Mouse (Mus musculus) embryonic facial prominence, embryonic 10.5 days (tissue): ENCODE results near the gene Fxr2. TPM values are rescaled to one million over a fixed set of nuclear protein-coding genes. Genes with fewer than 3 reads are reported as not detected.

ENCODE experiments used
- DNase-seq: peaks from one replicate; pipeline ENCODE4 v3.0.0-alpha.2; 2017; ENCODE audit warnings: low spot score
- H3K27ac ChIP-seq: fragments of 300-500 bp; sonication (generic); replicated peaks from 2 replicates; pipeline ENCODE4 v1.5.1; 2016; ENCODE audit warnings: mild to moderate bottlenecking
- H3K27me3 ChIP-seq: fragments of 300-500 bp; sonication (generic); replicated peaks from 2 replicates; pipeline ENCODE4 v1.6.1; 2016; ENCODE audit warnings: low read depth, mild to moderate bottlenecking; ENCODE audit not compliant: poor library complexity, severe bottlenecking
- H3K36me3 ChIP-seq: fragments of 300-500 bp; sonication (generic); replicated peaks from 2 replicates; pipeline ENCODE4 v1.6.1; 2016; ENCODE audit warnings: mild to moderate bottlenecking, moderate library complexity
- H3K4me1 ChIP-seq: fragments of 300-500 bp; sonication (generic); 2 replicates; pipeline ENCODE4 v1.6.1; 2016
- H3K4me3 ChIP-seq: fragments of 300-500 bp; sonication (generic); 2 replicates; pipeline ENCODE4 v1.5.1; 2016; ENCODE audit warnings: mild to moderate bottlenecking, moderate library complexity
- H3K9me3 ChIP-seq: fragments of 300-500 bp; sonication (generic); 2 replicates; pipeline ENCODE4 v1.6.1; 2016; ENCODE audit warnings: mild to moderate bottlenecking
- WGBS: fragments of 180-500 bp; shearing (Covaris S2); methylation state at CpG from one replicate; pipeline ENCODE4 v1.1.7; 2016; 5-methylcytosine and 5-hydroxymethylcytosine counted together
- polyA plus RNA-seq: library from polyadenylated mRNA; unstranded; fragments of >200 nt; fragmentation: Nextera tagmentation; extraction: Ambion mirVana; gene quantifications from 2 replicates; pipeline ENCODE4 v1.2.1, GENCODE M21; 2016

Fxr2 gene
- polyA plus RNA-seq, 1 experiment from 2014 or later = 45.5 TPM

- Histone ChIP-seq H3K9me3 (no peaks in the 10 kb centered on the region), H3K36me3 (peaks cover 73% of the 10 kb centered on the region), H3K27me3 (no peaks in the 10 kb centered on the region), H3K27ac (0 out of 2 replicates have a peak overlapping the region, but pooled peaks have one; percentile 3), H3K4me3 (peak overlapping the region; percentile 26), H3K4me1 (peaks cover 42% of the 10 kb centered on the region)
- peak; percentile 30 for DNase-seq
- WGBS = 80% methylated on average over 9 of the region's 9 CpGs
Observed at GRCm38 (mm10) chr11:69665457-69665960, 32.7 kb downstream of the Fxr2 start.

GRCm38 (mm10) chr11:69665961-69666664 is 33.3 kb downstream of the Fxr2 start, which contains the start of gene Cd68:
Gene Cd68, minus strand, starts transcription at chr11:69666153.
- H3K36me3 ChIP-seq = peaks cover 79% of the 10 kb centered on the region

GRCm38 (mm10) chr11:69666665-69667005 is 33.8 kb downstream of the Fxr2 start:
- Histone ChIP-seq H3K36me3 (peaks cover 84% of the 10 kb centered on the region), H3K27me3 (no peaks in the 10 kb centered on the region), H3K4me3 (peak overlapping the region; percentile 26; the same call in 1 of the 2 replicates), H3K4me1 (peaks cover 36% of the 10 kb centered on the region), H3K9me3 (no peaks in the 10 kb centered on the region), H3K27ac (no peak overlapping the region)
- 91% methylated on average over 3 of the region's 3 CpGs for WGBS
- DNase-seq = no peak

More at GRCm38 (mm10) chr11:69665961-69666664, 33.3 kb downstream of the Fxr2 start, which contains the start of gene Cd68:
- Histone ChIP-seq H3K9me3 (no peaks in the 10 kb centered on the region), H3K4me3 (peak within 1 kb of the TSS; percentile 26), H3K4me1 (peaks cover 41% of the 10 kb centered on the region), H3K27ac (0 out of 2 replicates have a peak within 1 kb of the TSS, but pooled peaks have one; percentile 3), H3K27me3 (no peaks in the 10 kb centered on the region)
- WGBS = 32% methylated on average over 7 of the region's 7 CpGs
- DNase-seq = peak; percentile 34

- peak; percentile 96 for DNase-seq
- no peaks in the 10 kb centered on the region for H3K9me3 ChIP-seq
- H3K4me1 ChIP-seq = peaks cover 32% of the 10 kb centered on the region
- WGBS = 1% methylated on average over 61 of the region's 61 CpGs
- H3K27me3 ChIP-seq = no peaks in the 10 kb centered on the region
- peak overlapping the region; percentile 98 for H3K27ac ChIP-seq
- H3K36me3 ChIP-seq = peaks cover 86% of the 10 kb centered on the region
- H3K4me3 ChIP-seq = peak overlapping the region; percentile 93
Observed at GRCm38 (mm10) chr11:69670786-69671725, 38.3 kb downstream of the Fxr2 start.

GRCm38 (mm10) chr11:69671726-69672124 is 38.9 kb downstream of the Fxr2 start:
- peaks cover 32% of the 10 kb centered on the region for H3K4me1 ChIP-seq
- peaks cover 86% of the 10 kb centered on the region for H3K36me3 ChIP-seq
- H3K4me3 ChIP-seq = peak overlapping the region; percentile 93
- H3K27ac ChIP-seq = peak overlapping the region; percentile 98
- H3K9me3 ChIP-seq = no peaks in the 10 kb centered on the region
- DNase-seq = no peak
- H3K27me3 ChIP-seq = no peaks in the 10 kb centered on the region
- WGBS = under 1% methylated on average over 43 of the region's 43 CpGs

GRCm38 (mm10) chr11:69672211-69672706 is 39.5 kb downstream of the Fxr2 start, which contains the start of gene Eif4a1:
Gene Eif4a1, minus strand, starts transcription at chr11:69672423.
- peak; percentile 99 for DNase-seq
- H3K4me3 ChIP-seq = peak within 1 kb of the TSS; percentile 93
- no peaks in the 10 kb centered on the region for H3K27me3 ChIP-seq
- peak within 1 kb of the TSS; percentile 98 for H3K27ac ChIP-seq
- H3K4me1 ChIP-seq = peaks cover 32% of the 10 kb centered on the region
- H3K9me3 ChIP-seq = no peaks in the 10 kb centered on the region
- H3K36me3 ChIP-seq = peaks cover 88% of the 10 kb centered on the region
- WGBS = under 1% methylated on average over 36 of the region's 36 CpGs

- Histone ChIP-seq H3K27me3 (0 out of 2 replicates have a peak, but pooled peaks cover 2% of the 10 kb centered on the region), H3K4me1 (peaks cover 41% of the 10 kb centered on the region), H3K36me3 (peaks cover 65% of the 10 kb centered on the region), H3K4me3 (no peak overlapping the region; the same call in 1 of the 2 replicates), H3K9me3 (no peaks in the 10 kb centered on the region), H3K27ac (no peak overlapping the region)
- 96% methylated on average over 2 of the region's 2 CpGs for WGBS
- no peak for DNase-seq
Observed at GRCm38 (mm10) chr11:69679144-69679543, 46.4 kb downstream of the Fxr2 start.

- Histone ChIP-seq H3K9me3 (no peaks in the 10 kb centered on the region), H3K4me1 (peaks cover 43% of the 10 kb centered on the region), H3K27ac (no peak overlapping the region), H3K36me3 (peaks cover 53% of the 10 kb centered on the region), H3K27me3 (0 out of 2 replicates have a peak, but pooled peaks cover 10% of the 10 kb centered on the region), H3K4me3 (peak overlapping the region; percentile 81)
- DNase-seq = no peak
- WGBS = 93% methylated on average over 30 of the region's 30 CpGs
Observed at GRCm38 (mm10) chr11:69680136-69680855, 47.5 kb downstream of the Fxr2 start.

GRCm38 (mm10) chr11:69681314-69682208 is 48.8 kb downstream of the Fxr2 start, which contains the start of gene Senp3:
Gene Senp3, minus strand, starts transcription at chr11:69682084.
- peak; percentile 99 for DNase-seq
- H3K36me3 ChIP-seq = peaks cover 41% of the 10 kb centered on the region
- peak within 1 kb of the TSS; percentile 94 for H3K27ac ChIP-seq
- H3K4me3 ChIP-seq = peak within 1 kb of the TSS; percentile 81
- H3K27me3 ChIP-seq = peaks cover 18% of the 10 kb centered on the region; the same call in 1 of the 2 replicates
- no peaks in the 10 kb centered on the region for H3K9me3 ChIP-seq
- peaks cover 51% of the 10 kb centered on the region for H3K4me1 ChIP-seq
- WGBS = under 1% methylated on average over 80 of the region's 80 CpGs

GRCm38 (mm10) chr11:69682209-69682839 is 49.5 kb downstream of the Fxr2 start:
- peaks cover 33% of the 10 kb centered on the region for H3K36me3 ChIP-seq
- H3K9me3 ChIP-seq = no peaks in the 10 kb centered on the region
- peaks cover 21% of the 10 kb centered on the region; the same call in 1 of the 2 replicates for H3K27me3 ChIP-seq
- peak overlapping the region; percentile 81 for H3K4me3 ChIP-seq
- peaks cover 55% of the 10 kb centered on the region for H3K4me1 ChIP-seq
- 28% methylated on average over 24 of the region's 24 CpGs for WGBS
- DNase-seq = no peak
- H3K27ac ChIP-seq = peak overlapping the region; percentile 94
